In genomic region chr13:48497693-48498221, GRCm38 (mm10) we compare ENCODE assay signal across 9 mouse cellular contexts. TPM values are rescaled to one million over a fixed set of nuclear protein-coding genes. Genes with fewer than 3 reads are reported as not detected.
A peak's percentile ranks its signal among the peaks of the same experiment; 100 is the strongest.
DNase-seq lines count a peak whose midpoint lies in the region; ATAC-seq and TF ChIP-seq lines count a peak whose summit lies in the region.
"Had no signal": no experiment of that assay in that cellular context is flagged by ENCODE, and none has a peak within 500 bp of the region (broad histone marks: within the 10 kb centered on the region; RNA-seq: fewer than 3 reads in every experiment).

No protein-coding gene starts in this region.

- H3K9ac ChIP-seq in ES-E14 (ENCODE audit: insufficient read depth, low read depth, low read length, poor library complexity, severe bottlenecking) = no peak overlapping the region
- no peak overlapping the region for H3K9ac ChIP-seq in embryonic facial prominence, embryonic 15.5 days
- no peak overlapping the region for H3K9ac ChIP-seq in heart, embryonic 15.5 days
- H3K9ac ChIP-seq in neural tube, embryonic 11.5 days (ENCODE audit: low read length) = no peak overlapping the region
- H3K9ac ChIP-seq: liver, embryonic 15.5 days had no signal

- in situ Hi-C loops in ES-E14 (cut with MboI; ENCODE audit: low sequenced_read_pairs in 2 of 2, unreplicated experiment in 2 of 2) = no loop called here

- H3K27ac ChIP-seq in ES-E14 (ENCODE audit: insufficient read depth, low read depth, low read length, poor library complexity, severe bottlenecking) = no peak overlapping the region
- no peak overlapping the region; the same call in 1 of the 2 replicates for H3K27ac ChIP-seq in bone marrow, adult 2 months (ENCODE audit: control insufficient read depth, insufficient read depth, low read depth, low read length, poor library complexity)
- no peak overlapping the region for H3K27ac ChIP-seq in embryonic facial prominence, embryonic 15.5 days (replicated peaks)
- H3K27ac ChIP-seq in heart, embryonic 15.5 days = no peak overlapping the region
- no peak overlapping the region for H3K27ac ChIP-seq in neural tube, embryonic 11.5 days (ENCODE audit: low read depth, low read length)
- H3K27ac ChIP-seq: liver, embryonic 15.5 days had no signal

- WGBS in bone marrow, adult 2 months = 83% methylated on average over 15 of the region's 15 CpGs
- 20% methylated on average over 15 of the region's 15 CpGs for WGBS in embryonic facial prominence, embryonic 15.5 days
- 36% methylated on average over 15 of the region's 15 CpGs for WGBS in heart, embryonic 15.5 days
- 11% methylated on average over 15 of the region's 15 CpGs for WGBS in neural tube, embryonic 11.5 days

- H3K4me3 ChIP-seq in ES-E14 (ENCODE audit: insufficient read depth in 1 of 2, low read depth in 1 of 2, low read length in 2 of 2, poor library complexity in 1 of 2, severe bottlenecking in 1 of 2) = peak overlapping the region; percentile 36 to 46
- H3K4me3 ChIP-seq in bone marrow, adult 2 months (replicated peaks; ENCODE audit: control insufficient read depth, low read depth, low read length) = no peak overlapping the region
- H3K4me3 ChIP-seq in embryonic facial prominence, embryonic 15.5 days (replicated peaks) = no peak overlapping the region
- no peak overlapping the region for H3K4me3 ChIP-seq in heart, embryonic 15.5 days
- peak overlapping the region; percentile 27 for H3K4me3 ChIP-seq in neural tube, embryonic 11.5 days (ENCODE audit: low read depth, low read length)
- H3K4me3 ChIP-seq: liver, embryonic 15.5 days had no signal

- peak; percentile 77 for DNase-seq in ES-E14 (ENCODE audit: low read depth, low spot score)
- DNase-seq in kidney, postnatal 10 days = peak; percentile 74
- DNase-seq in liver = peak; percentile 50
- DNase-seq in neural tube, embryonic 11.5 days (ENCODE audit: low spot score) = peak; percentile 83
- DNase-seq in thymus, postnatal 14 days = peak; percentile 58

- ATAC-seq in embryonic facial prominence, embryonic 15.5 days (ENCODE audit: insufficient number of reproducible peaks, low FRiP score, low TSS enrichment, low read depth) = peak; percentile 84; the same call in 1 of the 2 replicates
- ATAC-seq in heart, embryonic 15.5 days (replicated peaks; ENCODE audit: insufficient number of reproducible peaks, insufficient read depth, low FRiP score, low read depth) = 0 out of 2 replicates have a peak, but pooled peaks have one; percentile 60
- peak; percentile 96 for ATAC-seq in neural tube, embryonic 11.5 days (ENCODE audit: insufficient read depth, low FRiP score, low TSS enrichment)

- TF ChIP-seq POLR2A in bone marrow, adult 2 months (IDR thresholded peaks at IDR 0.05; ENCODE audit: borderline replicate concordance, control insufficient read depth, low read depth, low read length) = no peak

- no peaks in the 10 kb centered on the region for H3K4me1 ChIP-seq in ES-E14 (ENCODE audit: control insufficient read depth in 2 of 2, insufficient read depth in 2 of 2, low read length in 2 of 2, poor library complexity in 1 of 2)
- no peaks in the 10 kb centered on the region for H3K4me1 ChIP-seq in bone marrow, adult 2 months (ENCODE audit: control insufficient read depth, insufficient read depth, low read length)
- 0 out of 2 replicates have a peak, but pooled peaks cover 12% of the 10 kb centered on the region for H3K4me1 ChIP-seq in embryonic facial prominence, embryonic 15.5 days
- peaks cover 15% of the 10 kb centered on the region for H3K4me1 ChIP-seq in heart, embryonic 15.5 days (replicated peaks)
- H3K4me1 ChIP-seq in neural tube, embryonic 11.5 days (ENCODE audit: control insufficient read depth, insufficient read depth, low read length) = no peaks in the 10 kb centered on the region
- H3K4me1 ChIP-seq: liver, embryonic 15.5 days had no signal

- no peak overlapping the region for H3K4me2 ChIP-seq in embryonic facial prominence, embryonic 15.5 days (replicated peaks)
- H3K4me2 ChIP-seq in heart, embryonic 15.5 days = no peak overlapping the region
- peak overlapping the region; percentile 35 for H3K4me2 ChIP-seq in neural tube, embryonic 11.5 days (ENCODE audit: low read depth)
- H3K4me2 ChIP-seq: liver, embryonic 15.5 days had no signal

- no peaks in the 10 kb centered on the region for H3K9me3 ChIP-seq in ES-E14 (ENCODE audit: control insufficient read depth, insufficient read depth, low read depth, low read length)
- H3K9me3 ChIP-seq in embryonic facial prominence, embryonic 15.5 days (replicated peaks) = no peaks in the 10 kb centered on the region; the same call in 1 of the 2 replicates
- H3K9me3 ChIP-seq in heart, embryonic 15.5 days (replicated peaks) = no peaks in the 10 kb centered on the region
- 0 out of 2 replicates have a peak, but pooled peaks cover 2% of the 10 kb centered on the region for H3K9me3 ChIP-seq in neural tube, embryonic 11.5 days (ENCODE audit: control insufficient read depth, low read length)
- H3K9me3 ChIP-seq: liver, embryonic 15.5 days had no signal

- no peaks in the 10 kb centered on the region for H3K36me3 ChIP-seq in ES-E14 (ENCODE audit: control insufficient read depth, insufficient read depth, low read length, poor library complexity, severe bottlenecking)
- H3K36me3 ChIP-seq in embryonic facial prominence, embryonic 15.5 days = peaks cover 26% of the 10 kb centered on the region
- peaks cover 14% of the 10 kb centered on the region for H3K36me3 ChIP-seq in heart, embryonic 15.5 days
- H3K36me3 ChIP-seq in neural tube, embryonic 11.5 days (ENCODE audit: control insufficient read depth, insufficient read depth, low read length) = no peaks in the 10 kb centered on the region

- TF ChIP-seq CTCF in bone marrow, adult 2 months (IDR thresholded peaks at IDR 0.05; ENCODE audit: control insufficient read depth, insufficient read depth, low read length) = peak; percentile 70

- no peaks in the 10 kb centered on the region for H3K27me3 ChIP-seq in embryonic facial prominence, embryonic 15.5 days
- no peaks in the 10 kb centered on the region for H3K27me3 ChIP-seq in heart, embryonic 15.5 days
- H3K27me3 ChIP-seq in neural tube, embryonic 11.5 days (ENCODE audit: control insufficient read depth, insufficient read depth, low read length) = no peaks in the 10 kb centered on the region
- H3K27me3 ChIP-seq: liver, embryonic 15.5 days had no signal

TF ChIP-seq in ES-E14, 5 proteins besides CTCF, POLR2A, EP300 and RAD21:
- TF ChIP-seq ZNF384 (IDR thresholded peaks at IDR 0.05; ENCODE audit: low read depth, low read length) (no peak), ZC3H11A (IDR thresholded peaks at IDR 0.05; ENCODE audit: borderline replicate concordance, low read depth, low read length) (peak; percentile 50; the same call in 1 of the 2 replicates), HCFC1 (IDR thresholded peaks at IDR 0.05; ENCODE audit: borderline replicate concordance, insufficient read depth, low read length) (peak; percentile 58; the same call in 1 of the 2 replicates)
TF ChIP-seq in ES-E14: peak in this region for 2.

RNA-seq across cellular contexts. Expression of gene Zfp169, which starts 15.5 kb away (rescaled TPM):
- total RNA-seq in ES-E14 (2012; rRNA removed) = 6.6 and 8.1 TPM in 2 replicates
- 1.4 and 3.3 TPM in 2 replicates for polyA plus RNA-seq in bone marrow, adult 2 months (2011; ENCODE audit: insufficient read depth, insufficient read length, low replicate concordance, missing spikeins)
- 4.0 and 4.9 TPM in 2 replicates for polyA plus RNA-seq in embryonic facial prominence, embryonic 15.5 days (2015; fragmentation: Nextera tagmentation; extraction: Ambion mirVana)
- 2.1 and 2.4 TPM in 2 replicates for polyA plus RNA-seq in heart, embryonic 15.5 days (2015; fragmentation: Nextera tagmentation; extraction: Ambion mirVana)
- 8.9 and 9.1 TPM in 2 replicates for polyA plus RNA-seq in neural tube, embryonic 11.5 days (2014; fragmentation: Nextera tagmentation; extraction: Ambion mirVana)

RNA-seq across cellular contexts. Expression of gene A830005F24Rik, which starts 15.6 kb away (rescaled TPM):
- total RNA-seq in ES-E14 (2012; rRNA removed) = 0.27 TPM in 1 of 2 replicates, not detected in the other
- polyA plus RNA-seq in bone marrow, adult 2 months (2011; ENCODE audit: insufficient read depth, insufficient read length, low replicate concordance, missing spikeins) = not detected in 2 replicates
- polyA plus RNA-seq in embryonic facial prominence, embryonic 15.5 days (2015; fragmentation: Nextera tagmentation; extraction: Ambion mirVana) = 1.5 and 1.7 TPM in 2 replicates
- 0.49 and 0.61 TPM in 2 replicates for polyA plus RNA-seq in heart, embryonic 15.5 days (2015; fragmentation: Nextera tagmentation; extraction: Ambion mirVana)
- polyA plus RNA-seq in neural tube, embryonic 11.5 days (2014; fragmentation: Nextera tagmentation; extraction: Ambion mirVana) = 2.0 and 3.1 TPM in 2 replicates

Comparison
In these comparisons a context has a peak if more than half of its experiments do, and no peak if none do; other contexts are left out.
1. H3K4me3 ChIP-seq: peak in ES-E14 (2 of 2) and neural tube, embryonic 11.5 days (single experiment); none in bone marrow, adult 2 months (single experiment), embryonic facial prominence, embryonic 15.5 days (single experiment) and heart, embryonic 15.5 days (single experiment).
2. Peak in every context shown above with its lines, with median percentiles within 50 percentile points of each other: DNase-seq and ATAC-seq.